Mouse (Mus musculus) E14TG2a.4 (cell line): ENCODE data around the gene Hdac6.

Experiments
- CTCF ChIP-seq: conservative IDR thresholded peaks from 2 replicates; pipeline ENCODE4 v1.5.1; 2014; ENCODE audit warnings: low read length
- NANOG ChIP-seq: IDR thresholded peaks from 2 replicates; pipeline ENCODE4 v1.6.1; 2014; ENCODE audit warnings: borderline replicate concordance, low read length, mixed read lengths

- no peak for TF ChIP-seq CTCF
- TF ChIP-seq NANOG, result no peak
Observed at GRCm38 (mm10) chrX:7937667-7938066, 10.0 kb downstream of the Hdac6 start.
